Mouse (Mus musculus): ENCODE measurements around the gene Ubxn2a.
A peak's percentile ranks its signal among the peaks of the same experiment; 100 is the strongest.
"Not testable (repeated sequence)": the region's sequence is repeated elsewhere in the genome, so short reads cannot be mapped to it uniquely, and the experiment has no call there.

Ubxn2a gene

GRCm38 (mm10) chr12:4906951-4907906, at the start of gene Ubxn2a:
TSS of gene Ubxn2a (minus strand) at chr12:4907705.
- DNase-seq = peak; percentile 97

- no peak for DNase-seq
These were observed 45.7 kb upstream of the Ubxn2a start for GRCm38 (mm10) chr12:4953156-4953555.

- DNase-seq = no peak
These were observed 44.8 kb upstream of the Ubxn2a start for GRCm38 (mm10) chr12:4952272-4952671.

GRCm38 (mm10) chr12:4930820-4931548, 23.5 kb upstream of the Ubxn2a start:
- DNase-seq = peak; percentile 45

- DNase-seq = peak; percentile 43
These were observed 20.7 kb upstream of the Ubxn2a start for GRCm38 (mm10) chr12:4928197-4928596.

GRCm38 (mm10) chr12:4917805-4918591, 10.5 kb upstream of the Ubxn2a start:
- DNase-seq = peak; percentile 81

- DNase-seq = peak; percentile 97
These were observed 9.7 kb upstream of the Ubxn2a start, which contains the start of gene Atad2b for GRCm38 (mm10) chr12:4916994-4917804. TSS of gene Atad2b (plus strand) at chr12:4917353.

GRCm38 (mm10) chr12:4914944-4915343, 7.4 kb upstream of the Ubxn2a start:
- no peak for DNase-seq

GRCm38 (mm10) chr12:4914441-4914840, 6.9 kb upstream of the Ubxn2a start:
- no peak for DNase-seq

- peak; percentile 16 for DNase-seq
These were observed 4.2 kb upstream of the Ubxn2a start for GRCm38 (mm10) chr12:4911716-4912115.

DNA sequence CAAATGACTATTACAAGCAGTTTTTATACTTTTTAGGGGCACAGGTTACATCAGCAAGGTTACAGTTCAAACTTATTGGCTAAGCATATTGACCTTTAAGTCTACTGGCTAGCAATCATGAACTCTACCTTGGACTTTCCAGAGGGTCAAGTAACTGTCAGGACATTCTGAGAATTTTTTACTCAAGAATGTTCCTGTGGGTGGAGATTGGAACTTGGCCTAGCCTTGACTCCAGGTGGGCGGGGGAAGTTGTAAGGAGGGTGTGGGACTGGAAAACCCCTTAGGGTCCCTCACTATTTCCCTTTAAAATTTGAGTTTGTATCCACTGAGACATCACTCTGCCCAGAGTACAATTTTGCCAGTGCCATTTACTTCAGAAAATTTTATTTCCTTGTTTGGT, 3.0 kb upstream of the Ubxn2a start:
- not testable (repeated sequence) for DNase-seq

- no peak for DNase-seq
These were observed 886 bp upstream of the Ubxn2a start for GRCm38 (mm10) chr12:4908391-4908790.

DNA sequence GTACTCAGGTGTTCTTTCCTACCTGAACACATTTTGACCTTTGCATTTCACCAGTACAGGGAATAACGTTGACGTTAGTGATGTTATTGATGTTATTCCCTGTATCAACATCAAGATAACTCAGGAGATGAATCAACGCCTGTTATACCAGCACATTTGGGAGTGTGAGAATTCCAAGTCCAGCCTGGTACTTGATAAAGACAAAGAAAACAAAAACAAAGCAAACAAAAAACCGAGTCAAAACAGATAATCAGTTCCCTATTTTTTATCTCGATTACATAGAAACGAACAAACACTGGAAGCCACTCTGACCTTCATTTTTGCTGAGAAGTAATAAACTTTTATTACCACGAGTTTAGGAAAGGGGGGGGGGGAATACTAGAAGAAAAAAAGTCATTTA, 1.0 kb downstream of the Ubxn2a start:
- DNase-seq = no peak

DNA sequence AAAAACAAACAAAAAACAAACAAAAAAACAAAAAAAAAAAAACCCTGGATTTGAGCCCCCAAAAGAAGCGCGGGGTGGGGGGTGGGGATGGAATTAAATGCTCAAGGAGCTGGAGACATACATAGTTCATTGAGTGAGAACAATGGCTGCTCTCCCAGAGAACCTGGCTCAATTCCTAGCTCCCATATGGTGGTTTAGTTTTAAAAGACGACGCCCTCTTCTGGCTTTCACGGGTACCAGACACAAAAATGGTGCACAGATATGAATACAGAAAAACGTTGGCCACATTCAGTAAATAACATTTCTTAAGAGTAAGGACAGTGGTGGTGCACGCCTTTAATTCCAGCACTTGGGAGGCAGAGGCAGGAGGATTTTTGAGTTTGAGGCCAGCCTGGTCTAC, 1.6 kb downstream of the Ubxn2a start:
- DNase-seq = no peak

GRCm38 (mm10) chr12:4898024-4898423, 9.5 kb downstream of the Ubxn2a start:
- no peak for DNase-seq

DNA sequence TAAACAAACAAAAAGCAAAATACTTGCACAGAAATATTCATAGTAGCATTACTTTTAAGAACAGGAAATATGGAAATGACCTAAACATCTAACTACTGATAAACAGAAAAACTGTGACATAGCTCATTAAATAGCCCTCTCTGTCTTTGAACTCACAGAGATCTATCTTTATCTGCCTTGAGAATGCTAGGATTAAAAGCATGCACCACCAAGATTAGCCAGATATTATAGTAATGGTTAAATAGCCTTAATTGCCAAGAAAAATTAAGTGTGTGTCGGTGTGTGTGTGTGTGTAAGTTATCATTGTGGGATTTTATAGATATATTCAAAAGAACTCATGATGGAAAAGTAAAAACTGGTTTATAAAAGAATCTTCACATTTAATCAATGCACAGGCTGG, 17.6 kb downstream of the Ubxn2a start:
- DNase-seq = no peak

DNA sequence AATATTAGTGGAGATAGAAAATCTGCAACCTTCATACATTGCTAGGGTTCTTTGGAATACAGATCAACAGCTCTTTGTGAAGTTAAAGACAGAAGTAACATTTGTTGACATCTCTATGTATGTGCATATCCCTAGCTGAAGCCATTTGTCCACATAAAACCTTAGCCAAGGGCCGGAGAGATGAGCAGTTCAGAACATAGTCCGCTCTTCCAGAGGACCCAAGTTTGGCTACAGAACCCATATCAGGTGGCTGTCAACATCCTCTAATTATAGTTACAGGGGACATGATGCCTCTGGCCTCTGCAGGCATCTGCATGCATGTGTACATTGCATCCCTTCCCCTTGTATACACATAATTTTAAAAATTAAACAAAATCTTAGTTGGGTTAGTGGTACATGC, 18.3 kb downstream of the Ubxn2a start:
- DNase-seq = no peak

DNA sequence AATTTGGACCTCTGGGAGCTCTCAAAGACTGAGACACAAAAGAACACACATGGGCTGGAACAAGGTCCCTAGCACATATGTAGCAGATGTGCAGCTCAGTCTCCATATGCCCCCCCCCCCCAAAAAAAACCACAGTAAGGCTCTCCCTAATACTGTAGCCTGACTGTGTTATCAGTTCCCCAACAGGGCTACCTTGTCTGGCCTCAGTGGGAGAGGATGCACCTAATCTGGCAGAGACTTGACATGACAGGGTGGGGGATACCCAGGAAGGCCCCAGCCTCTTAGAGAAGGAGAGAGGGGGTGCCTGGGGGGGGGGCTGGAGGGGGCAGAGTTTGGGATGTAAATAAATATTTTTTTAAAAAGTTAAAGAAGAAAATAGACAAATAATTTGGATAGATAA, 18.8 kb downstream of the Ubxn2a start:
- no peak for DNase-seq

DNA sequence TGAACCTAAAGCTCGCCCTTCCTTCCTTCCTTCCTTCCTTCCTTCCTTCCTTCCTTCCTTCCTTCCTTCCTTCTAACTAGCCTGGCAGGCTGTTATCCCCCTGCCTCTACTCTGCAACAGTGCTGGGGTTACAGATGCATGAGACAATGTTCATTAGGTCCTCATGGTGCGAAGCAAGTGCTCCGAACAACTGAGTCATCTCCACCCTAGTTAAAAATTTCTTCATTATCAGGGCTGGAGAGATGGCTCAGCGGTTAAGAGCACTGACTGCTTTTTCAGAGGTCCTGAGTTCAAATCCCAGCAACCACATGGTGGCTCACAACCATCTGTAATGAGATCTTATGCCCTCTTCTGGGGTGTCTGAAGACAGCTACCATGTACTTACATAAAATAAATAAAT, 20.9 kb downstream of the Ubxn2a start:
- not testable (repeated sequence) for DNase-seq

DNA sequence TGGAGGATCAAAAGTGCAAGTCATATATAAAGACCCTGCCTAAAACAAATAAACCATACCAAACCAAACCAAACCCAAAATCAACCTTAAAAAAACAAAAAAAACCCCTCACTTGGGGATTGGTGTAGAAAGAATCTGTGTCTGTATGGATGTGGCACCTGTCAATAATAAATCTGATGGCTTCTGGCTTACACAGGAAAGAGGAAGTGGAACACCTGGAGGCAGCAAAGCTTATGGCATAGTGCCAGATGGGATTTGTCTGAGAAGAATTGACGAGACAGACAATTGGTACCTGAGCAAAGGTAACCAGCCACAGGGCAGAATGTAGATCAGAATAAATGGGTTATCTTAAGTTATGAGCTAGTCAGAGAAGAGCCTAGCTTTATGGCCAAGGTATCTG, 22.4 kb downstream of the Ubxn2a start:
- no peak for DNase-seq

DNA sequence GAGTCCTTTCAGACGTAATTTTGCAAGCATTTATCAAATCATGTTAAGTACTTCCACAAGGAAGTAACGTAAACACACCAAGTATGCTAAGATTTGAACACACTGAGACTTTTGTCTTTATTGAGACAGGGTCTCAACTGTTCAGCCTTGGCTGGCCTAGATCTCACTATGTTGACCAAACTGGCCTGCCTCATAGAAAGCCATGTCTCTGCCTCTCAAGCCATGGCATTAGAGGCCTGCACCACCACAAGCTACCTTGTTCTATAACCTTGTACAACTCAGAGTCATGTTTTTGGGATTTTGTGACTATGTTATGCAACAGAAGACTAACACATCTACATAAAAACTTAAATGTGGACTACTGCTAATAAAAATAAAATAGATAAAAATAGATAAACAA, 25.4 kb downstream of the Ubxn2a start:
- DNase-seq = no peak

- peak; percentile 39 for DNase-seq
These were observed 28.5 kb downstream of the Ubxn2a start for GRCm38 (mm10) chr12:4879048-4879447.
